Mouse (Mus musculus): ENCODE results near the gene Twnk. TPM values are rescaled to one million over a fixed set of nuclear protein-coding genes. Genes with fewer than 3 reads are reported as not detected.

Gene Twnk
- polyA plus RNA-seq (2021; fragmentation: Nextera tagmentation): 4.9 and 5.5 TPM in 2 replicates
- long read RNA-seq, experiment 1, transcript Twnk-201 (5 exons, 3,488 nt): major isoform, 6 of 16 reads
- long read RNA-seq, experiment 1, partial matches to known transcripts: 9 of 16 reads
- long read RNA-seq, experiment 1, other reads (novel, unspliced or antisense): 0 of 16 reads
- long read RNA-seq, experiment 2, transcript Twnk-201 (5 exons, 3,488 nt): major isoform, 27 of 35 reads
- long read RNA-seq, experiment 2, partial matches to known transcripts: 5 of 35 reads
- long read RNA-seq, experiment 2, other reads (novel, unspliced or antisense): 1 of 35 reads

DNA sequence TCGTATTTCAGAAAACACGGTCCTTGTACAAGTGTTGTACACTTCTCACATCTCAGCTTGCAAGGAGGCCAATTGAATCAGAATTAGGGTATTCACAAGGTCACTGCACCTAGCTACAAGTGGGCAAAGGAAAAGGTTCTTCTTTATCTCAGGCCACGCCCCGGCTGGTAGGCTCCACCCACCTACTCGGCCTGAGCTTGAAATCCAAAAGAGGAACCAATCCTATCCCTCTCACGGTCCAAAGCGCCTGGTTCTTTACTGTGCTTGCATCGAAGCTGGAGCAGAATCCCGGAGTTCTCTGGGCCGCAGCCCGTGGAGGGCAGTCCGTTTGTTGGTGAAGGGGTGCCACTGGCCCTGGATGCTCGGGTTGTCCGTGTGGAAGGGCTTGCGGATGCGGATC lies at the start of gene Twnk:
Twnk (plus strand) TSS at position 220 of the 400 bp plus-strand sequence.

DNA sequence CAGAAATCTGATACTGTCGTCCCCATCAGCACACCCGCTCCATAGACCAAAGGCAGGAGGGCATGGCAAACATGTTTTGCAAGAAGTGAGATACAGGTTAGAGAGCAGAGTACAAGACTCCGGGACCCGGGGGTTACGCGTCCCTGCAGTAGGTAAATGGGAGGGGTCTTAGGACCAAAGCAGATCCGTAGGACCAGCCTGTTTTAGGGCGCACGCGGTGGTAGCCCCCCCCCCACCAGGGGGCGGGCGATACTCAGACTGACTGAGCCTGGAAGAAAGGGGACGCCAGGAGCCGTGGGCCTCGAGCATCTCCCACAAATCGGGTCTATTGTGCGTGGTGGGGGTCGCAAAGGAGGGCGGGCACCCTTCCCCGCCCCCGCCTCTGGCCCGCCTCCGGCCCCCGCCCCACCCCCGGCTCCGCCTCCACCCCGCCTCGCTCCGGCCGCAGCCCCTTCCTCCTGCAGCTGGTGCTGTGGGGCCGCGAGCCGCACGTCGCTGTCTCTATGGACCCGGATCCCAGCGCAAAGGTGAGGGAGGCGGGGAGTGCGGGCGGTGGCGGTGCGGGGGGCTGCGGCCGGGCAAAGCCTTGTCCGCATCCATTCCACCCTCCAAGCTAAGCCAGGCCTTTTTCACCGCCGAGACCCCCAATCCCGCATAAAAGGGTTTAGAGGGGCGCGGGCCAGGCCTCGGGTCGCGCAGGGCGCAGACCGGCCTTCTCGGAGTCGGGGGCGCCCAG lies 16.5 kb upstream of the Twnk start, which contains the start of gene Sema4g:
Sema4g (plus strand) TSS at position 271 of the 736 bp plus-strand sequence.

DNA sequence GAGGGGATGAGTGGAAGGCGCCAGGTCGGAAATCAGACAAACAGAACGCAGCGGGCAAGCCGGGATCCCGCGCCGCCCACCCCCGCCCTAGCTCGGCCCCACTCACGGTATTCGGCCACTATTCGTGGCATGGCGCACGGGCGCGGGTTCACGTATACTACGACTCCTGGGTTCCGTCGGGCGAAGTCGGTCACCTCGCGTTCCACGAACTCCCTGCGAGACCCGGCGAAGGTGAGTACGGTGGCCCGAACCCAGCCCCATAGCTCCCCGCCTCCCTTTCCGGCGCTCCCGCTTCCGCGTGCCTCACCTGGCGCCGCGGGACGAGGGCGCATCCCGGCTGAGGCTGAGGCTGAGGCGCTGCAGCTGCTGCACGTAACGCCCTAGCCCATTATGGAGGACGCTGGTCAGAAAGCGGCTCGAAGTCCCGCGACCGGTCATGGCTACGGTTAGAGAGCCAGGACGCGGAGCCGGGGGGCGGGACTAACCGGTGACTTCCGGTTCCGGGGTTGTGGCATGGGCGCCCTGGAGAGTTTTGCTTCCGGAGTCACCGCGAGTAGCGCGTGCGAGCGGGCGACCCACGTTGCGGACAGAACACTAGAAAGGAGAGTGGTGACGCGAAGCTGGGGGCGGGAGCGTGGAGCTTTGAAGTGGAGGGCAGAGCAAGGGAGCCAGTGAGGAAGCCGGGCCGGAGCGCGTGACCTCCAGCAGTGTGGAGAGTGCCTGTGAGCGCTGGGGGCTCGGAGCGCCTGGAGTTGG lies 672 bp downstream of the Twnk start, which contains the start of gene Mrpl43:
Mrpl43 (minus strand) TSS at position 486 of the 756 bp plus-strand sequence.

DNA sequence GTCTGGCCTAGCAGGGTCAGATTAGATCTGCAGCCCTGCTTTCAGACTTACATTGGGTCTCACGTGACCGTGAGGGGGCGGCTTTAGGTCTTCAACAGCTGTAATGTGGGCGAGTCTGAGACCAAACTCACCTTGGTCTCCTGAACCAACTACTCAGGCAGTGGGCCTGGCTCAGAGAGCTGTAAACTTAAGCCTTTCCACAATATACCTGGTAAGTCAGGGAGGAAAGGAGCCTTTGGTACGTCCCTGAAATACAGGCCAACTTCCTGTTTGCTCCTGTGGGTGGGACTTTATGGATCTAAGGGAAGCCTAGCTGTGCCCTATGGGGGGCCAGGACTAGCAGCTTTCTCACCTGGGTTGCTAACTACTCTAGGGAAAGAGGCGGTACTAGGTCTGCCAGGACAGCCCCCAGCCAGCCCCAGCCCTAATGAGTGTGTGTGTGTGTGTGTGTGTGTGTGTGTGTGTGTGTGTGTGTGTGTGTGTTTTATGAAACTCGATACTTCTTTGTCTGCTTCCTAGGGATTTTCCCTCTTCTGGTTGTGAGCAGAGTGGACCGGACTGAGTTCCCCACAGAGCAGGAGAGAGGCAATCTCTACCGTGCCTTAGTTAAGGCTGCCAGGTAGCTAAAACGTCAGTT lies 9.0 kb downstream of the Twnk start, which contains the start of gene Lzts2:
Lzts2 (plus strand) TSS at position 80 of the 637 bp plus-strand sequence.

DNA sequence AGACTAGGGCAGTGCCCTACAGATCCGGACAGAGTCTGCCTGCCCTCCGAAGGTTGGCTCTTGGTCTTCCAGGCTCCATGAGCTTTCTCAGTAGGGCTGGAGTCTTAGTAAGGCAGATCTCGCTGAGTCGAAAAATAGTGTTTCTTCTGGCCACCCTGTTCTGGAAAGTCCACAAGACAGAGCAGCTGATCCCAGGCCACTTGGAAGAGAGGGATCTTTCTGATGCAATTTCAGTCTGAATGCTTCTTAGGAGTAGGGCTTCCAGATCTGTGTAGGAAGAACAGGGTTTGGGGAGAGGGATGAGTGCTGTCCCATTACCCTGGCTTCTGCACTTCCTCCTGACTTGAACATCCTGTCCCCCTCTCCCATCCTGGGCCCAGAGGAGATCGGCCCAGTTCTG lies 40.2 kb downstream of the Twnk start, which contains the start of gene Pdzd7:
Pdzd7 (minus strand) TSS at position 67 of the 400 bp plus-strand sequence.

DNA sequence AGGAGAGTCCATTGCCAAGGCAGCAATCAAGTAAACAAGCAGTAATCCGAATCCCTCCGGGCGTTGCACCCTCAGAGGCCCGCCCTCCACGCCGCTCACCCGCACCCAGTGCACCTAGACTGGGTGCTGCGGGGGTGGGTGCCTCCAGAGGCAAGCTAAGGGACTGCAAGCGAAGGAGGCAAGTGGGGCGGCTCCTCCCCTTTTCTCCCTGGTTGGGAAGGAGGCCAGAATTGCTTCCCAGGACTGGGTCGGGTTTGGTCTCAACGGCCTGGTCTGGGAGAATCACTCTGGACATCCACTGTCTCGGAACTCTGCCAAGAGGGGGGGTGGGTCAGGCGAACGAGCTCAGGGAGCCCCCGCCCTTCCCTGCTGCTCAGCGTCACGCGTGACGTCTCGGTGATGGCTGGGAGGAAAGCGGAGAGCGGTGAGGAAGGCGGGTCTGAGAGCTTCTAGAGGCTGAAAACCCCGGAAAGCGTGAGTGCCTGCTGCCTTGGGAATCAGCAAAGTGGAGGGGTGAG lies 42.0 kb downstream of the Twnk start, which contains the start of gene Sfxn3:
Sfxn3 (plus strand) TSS at position 87 of the 518 bp plus-strand sequence.

Other genes starting within 250 kb of the Twnk start
- gene Pax2, start 249.6 kb upstream of the Twnk start, polyA plus RNA-seq (2021; fragmentation: Nextera tagmentation): 0.04 and 0.06 TPM in 2 replicates
- 5.5 and 6.1 TPM in 2 replicates for gene Slf2, start 74.5 kb upstream of the Twnk start, polyA plus RNA-seq (2021; fragmentation: Nextera tagmentation)
- 1.6 and 1.9 TPM in 2 replicates for gene Sema4g, start 16.6 kb upstream of the Twnk start, polyA plus RNA-seq (2021; fragmentation: Nextera tagmentation)
- gene Mrpl43, start 779 bp downstream of the Twnk start, polyA plus RNA-seq (2021; fragmentation: Nextera tagmentation): 85.6 and 97.1 TPM in 2 replicates
- gene Lzts2, start 8.8 kb downstream of the Twnk start, polyA plus RNA-seq (2021; fragmentation: Nextera tagmentation): 13.1 and 15.1 TPM in 2 replicates
- 0.31 and 0.59 TPM in 2 replicates for gene Pdzd7, start 40.1 kb downstream of the Twnk start, polyA plus RNA-seq (2021; fragmentation: Nextera tagmentation)
- gene Sfxn3, start 41.8 kb downstream of the Twnk start, polyA plus RNA-seq (2021; fragmentation: Nextera tagmentation): 59.0 and 81.7 TPM in 2 replicates
- gene Kazald1, start 69.6 kb downstream of the Twnk start, polyA plus RNA-seq (2021; fragmentation: Nextera tagmentation): 6.4 and 9.0 TPM in 2 replicates
- not detected in 2 replicates for gene Tlx1, start 145.0 kb downstream of the Twnk start, polyA plus RNA-seq (2021; fragmentation: Nextera tagmentation)
- not detected in 2 replicates for gene Lbx1, start 230.1 kb downstream of the Twnk start, polyA plus RNA-seq (2021; fragmentation: Nextera tagmentation)

Measured in layer of hippocampus, adult 6 months (tissue).